Mouse (Mus musculus) frontal cortex, postnatal 10 days (tissue): Measurements from ENCODE around the gene Lrrc75b.
"Not testable (repeated sequence)": the region's sequence is repeated elsewhere in the genome, so short reads cannot be mapped to it uniquely, and the experiment has no call there.

Source experiments
- DNase-seq, 2 experiments: peaks; one replicate each; pipeline ENCODE4 v3.0.0; 2022; ENCODE audit warnings: low spot score in 2 of 2, mixed read lengths in 1 of 2

Gene Lrrc75b

GRCm38 (mm10) chr10:75534216-75534615 lies 25.9 kb downstream of the Lrrc75b start:
- DNase-seq: no peak

- no peak for DNase-seq
These were observed 28.5 kb downstream of the Lrrc75b start for GRCm38 (mm10) chr10:75531532-75532090.

- no peak for DNase-seq
These were observed 29.8 kb downstream of the Lrrc75b start for GRCm38 (mm10) chr10:75530322-75530721.

- not testable (repeated sequence) for DNase-seq
These were observed 34.7 kb downstream of the Lrrc75b start for GRCm38 (mm10) chr10:75525450-75525849.

- no peak for DNase-seq
These were observed 38.5 kb downstream of the Lrrc75b start for GRCm38 (mm10) chr10:75521643-75522042.

- no peak for DNase-seq
These were observed 39.5 kb downstream of the Lrrc75b start for GRCm38 (mm10) chr10:75520581-75520980.

GRCm38 (mm10) chr10:75517758-75518143 lies 42.4 kb downstream of the Lrrc75b start, which contains the start of gene Gucd1:
Gene Gucd1, minus strand, starts transcription at chr10:75517972.
- DNase-seq: peak; percentile 97 to 98

GRCm38 (mm10) chr10:75517073-75517757 lies 42.9 kb downstream of the Lrrc75b start, which contains the start of gene Snrpd3:
Gene Snrpd3, plus strand, starts transcription at chr10:75517551.
- DNase-seq: peak; percentile 86 to 90

- no peak for DNase-seq
These were observed 43.4 kb downstream of the Lrrc75b start for GRCm38 (mm10) chr10:75516724-75517072.

GRCm38 (mm10) chr10:75516038-75516723 lies 43.9 kb downstream of the Lrrc75b start:
- no peak for DNase-seq

- DNase-seq: no peak
These were observed 44.7 kb downstream of the Lrrc75b start for GRCm38 (mm10) chr10:75515216-75516037.

- DNase-seq: no peak
These were observed 45.8 kb downstream of the Lrrc75b start for GRCm38 (mm10) chr10:75514361-75514760.

GRCm38 (mm10) chr10:75513306-75514067 lies 46.6 kb downstream of the Lrrc75b start:
- DNase-seq: no peak

GRCm38 (mm10) chr10:75512796-75513195 lies 47.3 kb downstream of the Lrrc75b start:
- DNase-seq: no peak

GRCm38 (mm10) chr10:75511897-75512296 lies 48.2 kb downstream of the Lrrc75b start:
- no peak for DNase-seq

- DNase-seq: no peak
These were observed 49.1 kb downstream of the Lrrc75b start for GRCm38 (mm10) chr10:75511060-75511459.

GRCm38 (mm10) chr10:75510446-75510845 lies 49.7 kb downstream of the Lrrc75b start:
- no peak for DNase-seq

- not testable (repeated sequence) for DNase-seq
These were observed 54.2 kb downstream of the Lrrc75b start for GRCm38 (mm10) chr10:75505928-75506327.

GRCm38 (mm10) chr10:75505130-75505495 lies 55.0 kb downstream of the Lrrc75b start:
- no peak for DNase-seq

- DNase-seq: no peak
These were observed 55.6 kb downstream of the Lrrc75b start for GRCm38 (mm10) chr10:75504234-75505129.
